Mouse (Mus musculus) yolk sac, embryonic 10.5 days (tissue): ENCODE measurements around the gene Tagln2.

Source experiments
- DNase-seq: peaks from one replicate; pipeline ENCODE4 v3.0.0-alpha.2; 2017; ENCODE audit warnings: low spot score

Gene Tagln2

DNA sequence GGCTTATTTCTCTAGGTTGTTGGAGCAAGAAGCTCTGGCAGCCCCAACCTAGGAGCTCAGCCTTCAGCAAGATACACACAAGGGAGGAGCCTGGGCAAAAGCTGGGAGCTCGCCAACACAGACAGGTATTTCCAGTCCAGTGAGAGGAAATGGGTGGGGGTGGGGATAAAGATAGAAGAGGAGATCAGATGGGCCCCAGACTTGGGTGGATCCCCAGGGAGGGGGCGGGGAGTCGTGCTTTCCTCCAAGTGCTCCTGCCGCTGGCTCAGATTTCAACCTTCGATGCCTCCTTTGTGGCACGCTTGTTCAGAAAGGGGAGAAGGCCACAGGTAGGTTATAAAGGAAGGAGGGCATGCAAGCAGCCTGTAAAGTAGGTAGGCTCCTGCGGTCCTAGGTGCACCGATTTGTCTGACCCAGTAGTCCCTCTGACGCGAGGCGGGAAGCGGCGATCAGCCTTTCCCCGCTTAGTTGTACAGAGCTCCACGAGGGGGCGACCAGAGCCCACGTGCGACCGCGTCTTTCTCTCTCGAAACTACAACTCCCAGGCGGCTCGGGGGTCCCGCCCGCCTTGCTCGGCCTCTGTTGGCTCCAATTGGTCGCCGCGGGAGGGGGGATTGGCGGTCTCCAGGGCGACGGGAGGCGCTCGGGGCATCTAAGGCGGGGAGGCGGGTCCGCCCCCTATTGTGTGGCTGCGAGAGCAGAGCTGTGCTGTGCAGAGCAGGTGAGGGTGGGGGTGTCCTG, 18.1 kb upstream of the Tagln2 start, which contains the start of gene Igsf9:
Gene Igsf9, plus strand, starts transcription at position 249 of the 741 bp plus-strand sequence.
- DNase-seq, result peak; percentile 93

DNA sequence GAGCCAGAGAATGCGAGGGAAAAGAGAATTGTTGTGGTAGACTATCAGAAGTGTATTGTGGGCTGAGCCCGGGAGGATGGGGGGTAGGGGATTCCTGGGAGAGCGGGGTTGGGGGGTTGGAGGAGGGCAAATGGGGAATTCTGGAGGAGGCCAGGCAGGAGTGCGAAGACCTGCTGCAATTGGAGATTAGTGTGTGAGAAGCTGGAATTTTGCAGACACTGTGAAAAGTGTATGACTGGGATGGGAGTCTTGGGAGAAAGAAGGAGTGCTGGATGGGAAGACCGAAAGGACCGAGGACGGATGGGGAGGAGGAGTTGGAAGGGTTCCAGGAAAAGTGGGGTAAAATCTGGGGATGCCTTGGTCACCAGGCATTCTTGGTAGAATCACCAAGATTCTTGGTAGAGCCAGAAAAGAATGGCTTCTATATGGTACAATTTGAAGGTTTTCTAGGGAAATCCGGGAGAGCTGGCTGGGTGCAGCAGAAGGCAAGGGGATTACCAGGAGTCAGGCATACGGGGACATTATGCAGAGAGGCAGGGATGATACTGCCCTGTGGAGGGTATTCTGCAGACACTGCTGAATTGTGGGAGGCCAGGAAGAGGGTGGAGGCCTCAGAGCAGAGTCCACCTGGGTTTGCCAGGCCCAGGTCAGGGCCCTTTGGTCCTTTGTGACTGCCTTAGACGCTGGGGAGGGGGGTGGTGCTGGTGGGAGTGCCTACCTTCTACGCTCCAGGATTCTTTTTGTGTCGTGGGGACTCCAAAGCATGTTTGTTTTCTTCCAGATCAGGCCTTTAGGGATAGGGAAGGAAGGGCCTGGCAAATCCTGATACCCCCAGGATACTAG, 17.1 kb upstream of the Tagln2 start:
- peak; percentile 49 for DNase-seq

DNA sequence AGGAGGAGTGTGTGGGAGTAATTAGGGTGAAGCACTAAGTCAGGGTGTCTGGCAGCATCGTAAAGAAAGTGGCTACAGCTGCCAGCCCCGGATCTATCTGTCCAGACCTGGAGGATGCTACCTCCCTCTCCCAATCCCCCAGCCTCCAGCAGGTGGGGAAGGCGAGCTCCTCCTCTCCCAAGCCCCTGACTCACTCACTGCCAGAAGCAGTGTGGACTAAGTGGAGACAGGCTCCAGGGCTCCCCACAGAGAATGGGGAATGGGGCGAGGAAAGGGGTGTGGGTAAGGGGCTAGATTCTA, 16.5 kb upstream of the Tagln2 start:
- DNase-seq, result no peak

DNA sequence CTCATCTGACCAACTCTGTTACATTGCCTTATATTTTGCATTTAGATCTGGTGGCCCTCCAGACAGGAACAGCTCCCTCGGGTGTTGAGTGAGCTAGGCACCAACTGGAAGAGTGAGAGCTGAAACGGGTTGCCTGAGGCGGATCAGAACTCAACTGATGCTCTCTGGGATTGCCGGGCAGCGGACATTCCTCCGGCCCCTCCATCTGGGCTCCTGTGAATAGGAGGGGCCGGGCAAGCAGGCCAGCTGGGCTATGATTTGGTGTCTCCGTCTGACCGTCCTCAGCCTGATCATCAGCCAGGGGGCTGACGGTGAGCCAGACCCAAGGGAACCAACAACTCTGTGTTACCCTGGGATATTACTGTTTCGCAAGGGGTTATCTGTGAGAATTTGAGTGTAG, 15.6 kb upstream of the Tagln2 start:
- DNase-seq, result no peak

DNA sequence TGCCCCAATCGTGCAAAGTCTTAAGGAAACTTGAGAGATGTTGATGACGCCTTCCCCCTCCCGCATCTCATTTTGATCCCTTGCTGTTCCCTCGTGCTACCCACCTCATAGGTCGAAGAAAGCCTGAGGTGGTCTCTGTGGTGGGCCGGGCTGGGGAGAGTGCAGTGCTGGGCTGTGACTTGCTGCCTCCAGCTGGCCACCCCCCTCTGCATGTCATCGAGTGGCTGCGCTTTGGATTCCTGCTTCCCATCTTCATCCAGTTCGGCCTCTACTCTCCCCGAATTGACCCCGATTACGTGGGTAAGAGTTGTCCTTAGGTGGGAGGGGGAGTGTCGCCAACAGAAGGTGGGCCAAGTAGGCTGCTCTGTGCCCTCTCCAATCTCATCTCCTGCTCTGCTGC, 15.2 kb upstream of the Tagln2 start:
- no peak for DNase-seq

DNA sequence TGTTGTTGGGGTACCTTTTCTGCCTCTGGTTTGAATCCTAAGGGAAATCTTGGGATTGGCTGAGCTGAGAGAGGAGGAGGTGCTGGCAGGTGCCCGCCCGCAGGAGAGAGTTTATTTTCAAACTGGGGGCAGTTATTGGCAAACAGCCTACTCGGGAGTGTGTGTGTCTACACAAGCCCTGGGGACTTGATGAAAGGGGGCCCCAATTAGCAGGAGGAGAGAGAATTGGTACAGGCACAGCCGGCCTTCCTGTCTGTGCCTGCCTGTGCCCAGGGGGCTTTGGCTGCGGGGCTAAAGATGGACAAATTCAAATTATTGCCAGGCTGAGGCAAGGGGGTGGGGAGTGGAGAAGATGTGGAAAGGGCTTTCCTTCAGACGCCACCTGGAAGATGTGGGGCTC, 14.0 kb upstream of the Tagln2 start:
- no peak for DNase-seq

DNA sequence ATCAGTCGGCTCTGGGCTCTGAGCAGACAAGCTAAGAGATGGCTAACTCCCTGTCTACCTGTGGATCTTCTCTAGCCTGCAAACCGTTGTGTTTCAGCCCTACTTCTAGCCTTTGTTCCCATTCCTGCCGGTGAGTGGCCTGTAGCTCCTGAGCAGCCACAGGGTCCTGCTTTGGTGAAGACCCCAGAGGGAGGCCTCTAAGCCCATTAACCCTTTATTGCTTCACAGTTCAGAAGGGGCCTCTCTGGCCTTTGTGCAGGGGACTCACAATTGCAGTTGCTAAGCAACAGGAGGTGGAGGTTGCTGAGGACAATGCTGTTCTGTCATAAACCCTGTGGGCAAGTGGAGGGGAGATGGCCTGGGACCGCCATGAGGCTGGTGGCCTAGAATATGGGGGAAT, 13.6 kb upstream of the Tagln2 start:
- DNase-seq, result no peak

DNA sequence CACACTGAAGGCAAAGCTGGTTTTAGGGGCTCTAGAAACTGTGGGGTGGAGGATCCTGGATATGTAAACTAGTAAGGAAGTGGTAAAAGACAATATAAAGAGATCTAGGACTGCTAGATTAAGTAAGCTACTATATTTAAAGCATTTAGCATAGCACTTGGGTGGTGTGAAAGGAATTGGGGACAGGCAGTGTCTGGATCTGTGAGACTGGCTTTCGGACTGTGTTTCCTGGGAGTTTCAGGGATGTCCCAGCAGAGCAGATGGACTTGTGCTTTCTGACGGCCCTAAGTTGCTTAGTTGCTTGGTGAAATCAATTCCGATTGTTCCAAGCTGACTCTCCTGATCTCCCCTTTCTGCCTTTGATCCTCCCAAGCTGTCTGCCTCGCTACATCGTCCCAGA, 13.2 kb upstream of the Tagln2 start:
- DNase-seq, result no peak

DNA sequence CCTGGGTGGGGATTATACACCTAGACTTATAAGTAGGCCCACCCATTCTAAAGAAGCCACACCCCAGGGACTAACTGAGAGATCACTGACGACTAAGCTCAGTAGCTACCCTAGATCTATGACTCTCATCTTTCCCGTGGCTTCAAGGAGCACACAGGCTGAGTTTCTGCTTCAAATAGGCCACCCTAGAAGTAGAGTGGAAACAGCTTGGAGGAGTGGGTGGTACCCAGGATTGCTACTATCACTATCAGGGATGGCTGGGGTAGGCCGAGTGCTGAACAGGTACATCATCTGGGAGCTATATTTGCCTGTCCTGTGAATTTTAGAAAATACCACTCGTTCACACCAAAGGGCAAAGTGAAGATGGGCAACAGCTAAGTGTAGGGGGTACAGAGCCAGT, 12.0 kb upstream of the Tagln2 start:
- no peak for DNase-seq

DNA sequence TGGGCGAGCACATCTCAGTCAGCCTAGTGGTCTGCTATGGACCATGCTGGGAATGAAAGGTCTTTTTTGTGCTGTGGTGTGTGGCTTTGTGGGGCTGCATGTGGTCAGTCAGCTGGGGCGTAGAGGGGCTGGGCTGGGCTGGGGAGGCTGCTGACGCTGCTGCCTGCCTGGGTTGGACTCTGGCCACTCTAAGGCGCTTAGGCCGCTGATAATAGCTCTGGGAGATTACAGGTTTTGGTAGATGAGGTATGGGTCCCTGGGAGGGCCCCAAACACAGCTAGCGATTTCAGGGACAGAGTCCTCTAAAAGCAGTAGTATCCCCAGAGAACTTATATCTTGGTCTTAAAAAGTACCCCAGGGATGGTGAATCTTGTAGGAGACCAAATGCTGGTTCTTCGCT, 11.0 kb upstream of the Tagln2 start:
- DNase-seq, result peak; percentile 64

DNA sequence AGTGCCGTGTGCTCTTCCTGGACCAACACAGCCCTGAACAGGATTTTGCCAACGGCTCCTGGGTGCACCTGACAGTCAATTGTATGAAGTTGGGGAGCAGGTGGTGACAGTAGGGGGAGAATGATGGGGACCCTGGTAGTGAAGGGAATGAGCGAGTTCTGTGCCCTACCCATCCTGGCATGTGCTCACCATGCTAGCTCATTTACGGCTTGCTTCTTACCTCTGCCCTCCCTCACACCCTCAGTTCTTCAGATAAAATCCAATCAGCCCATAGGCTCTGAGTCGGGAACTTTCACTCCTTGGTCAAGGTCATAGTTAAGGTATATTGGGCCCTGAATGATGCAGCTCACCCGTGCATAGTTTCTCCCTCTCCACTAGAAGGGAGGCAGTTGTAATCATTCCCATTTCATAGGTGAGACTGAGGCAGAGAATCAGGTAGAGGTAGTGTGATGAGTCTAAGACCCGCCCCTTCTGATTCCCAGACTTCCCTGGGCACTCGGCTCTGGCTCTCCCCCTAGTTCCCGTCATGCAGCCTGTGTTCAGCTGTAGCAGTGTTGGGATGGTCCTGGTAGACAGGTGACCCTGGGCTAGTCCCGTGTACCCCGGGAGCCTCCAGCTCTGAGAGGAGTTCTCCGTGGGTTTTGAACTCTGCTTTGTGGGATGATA, 10.1 kb upstream of the Tagln2 start:
- no peak for DNase-seq

DNA sequence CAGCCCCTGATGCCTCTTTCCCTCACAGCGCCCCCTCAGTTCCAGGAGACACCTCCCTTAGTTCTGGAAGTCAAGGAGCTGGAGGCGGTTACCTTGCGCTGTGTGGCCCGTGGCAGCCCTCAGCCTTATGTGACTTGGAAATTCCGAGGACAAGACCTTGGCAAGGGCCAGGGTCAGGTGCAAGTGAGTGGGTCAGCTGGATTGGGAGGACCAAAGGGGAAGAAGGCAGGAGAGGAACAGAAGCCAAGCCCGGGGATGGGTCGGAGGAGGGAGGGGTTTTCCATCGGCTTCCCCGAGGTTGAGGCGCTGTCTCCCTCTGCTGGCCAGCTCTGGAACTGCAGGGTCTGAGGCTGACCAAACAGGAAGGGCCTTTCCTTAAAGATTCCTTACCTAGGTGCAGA, 9.6 kb upstream of the Tagln2 start:
- peak; percentile 83 for DNase-seq

DNA sequence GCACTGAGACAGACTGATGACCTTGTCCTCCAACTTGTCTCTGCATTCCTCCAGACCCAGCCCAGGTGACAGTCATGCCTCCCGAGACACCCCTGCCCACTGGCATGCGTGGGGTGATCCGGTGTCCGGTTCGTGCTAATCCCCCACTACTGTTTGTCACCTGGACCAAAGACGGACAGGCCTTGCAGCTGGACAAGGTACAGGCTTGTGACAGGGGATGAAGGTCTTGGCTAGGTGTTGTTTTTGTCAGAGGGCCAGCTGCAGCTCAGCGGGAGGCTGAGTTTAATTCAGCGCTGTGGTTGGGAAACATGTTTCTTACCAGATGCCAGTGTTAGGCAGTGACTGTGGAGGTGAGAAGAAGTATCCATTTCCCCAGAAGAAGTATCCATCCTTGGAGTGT, 7.8 kb upstream of the Tagln2 start:
- DNase-seq, result no peak

DNA sequence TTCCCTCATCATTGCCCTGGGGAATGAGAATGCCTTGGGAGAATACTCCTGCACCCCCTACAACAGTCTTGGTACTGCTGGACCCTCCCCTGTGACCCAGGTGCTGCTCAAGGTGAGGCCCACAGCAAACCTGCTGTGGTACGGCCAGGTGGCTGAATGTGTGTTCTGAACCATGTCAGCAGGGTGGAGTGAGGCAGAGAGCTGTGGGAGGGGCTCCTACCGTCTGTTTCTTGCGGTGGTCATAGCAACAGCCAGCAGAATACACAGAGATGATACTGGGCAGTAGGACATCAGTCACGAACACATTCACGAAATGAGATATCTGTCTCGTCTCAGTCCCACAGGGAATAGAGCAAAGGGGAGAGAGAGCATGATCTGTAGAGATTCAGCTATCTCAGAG, 6.3 kb upstream of the Tagln2 start:
- no peak for DNase-seq

DNA sequence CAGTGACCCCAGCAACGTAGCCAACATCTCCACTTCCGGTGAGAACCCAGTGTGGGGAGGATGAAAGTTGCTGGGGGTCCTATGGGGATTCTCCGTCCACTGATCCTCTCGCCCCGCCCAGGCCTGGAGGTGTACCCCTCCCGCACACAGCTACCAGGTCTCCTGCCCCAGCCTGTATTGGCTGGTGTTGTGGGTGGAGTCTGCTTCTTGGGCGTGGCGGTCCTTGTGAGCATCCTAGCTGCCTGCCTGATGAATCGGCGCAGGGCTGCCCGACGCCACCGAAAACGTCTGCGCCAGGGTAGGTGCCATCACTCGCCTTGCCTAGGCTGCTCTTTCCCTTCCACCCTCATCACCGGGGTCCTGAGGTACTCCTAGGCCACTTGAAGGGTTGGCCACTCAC, 3.8 kb upstream of the Tagln2 start:
- no peak for DNase-seq

DNA sequence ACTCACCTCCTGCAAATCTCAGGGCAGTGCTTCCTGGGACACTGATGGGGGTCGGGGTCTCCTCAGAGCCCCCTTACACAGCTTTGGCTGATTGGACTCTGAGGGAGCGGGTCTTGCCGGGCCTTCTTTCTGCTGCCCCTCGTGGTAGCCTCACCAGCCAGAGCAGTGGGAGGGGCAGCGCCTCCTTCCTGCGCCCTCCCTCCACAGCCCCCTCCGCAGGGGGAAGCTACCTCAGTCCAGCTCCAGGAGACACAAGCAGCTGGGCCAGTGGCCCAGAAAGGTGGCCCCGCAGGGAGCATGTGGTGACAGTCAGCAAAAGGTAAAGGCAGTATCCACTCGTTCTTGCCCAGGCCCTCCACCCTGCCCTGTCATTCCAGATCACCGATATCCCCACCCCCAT, 2.4 kb upstream of the Tagln2 start:
- no peak for DNase-seq

DNA sequence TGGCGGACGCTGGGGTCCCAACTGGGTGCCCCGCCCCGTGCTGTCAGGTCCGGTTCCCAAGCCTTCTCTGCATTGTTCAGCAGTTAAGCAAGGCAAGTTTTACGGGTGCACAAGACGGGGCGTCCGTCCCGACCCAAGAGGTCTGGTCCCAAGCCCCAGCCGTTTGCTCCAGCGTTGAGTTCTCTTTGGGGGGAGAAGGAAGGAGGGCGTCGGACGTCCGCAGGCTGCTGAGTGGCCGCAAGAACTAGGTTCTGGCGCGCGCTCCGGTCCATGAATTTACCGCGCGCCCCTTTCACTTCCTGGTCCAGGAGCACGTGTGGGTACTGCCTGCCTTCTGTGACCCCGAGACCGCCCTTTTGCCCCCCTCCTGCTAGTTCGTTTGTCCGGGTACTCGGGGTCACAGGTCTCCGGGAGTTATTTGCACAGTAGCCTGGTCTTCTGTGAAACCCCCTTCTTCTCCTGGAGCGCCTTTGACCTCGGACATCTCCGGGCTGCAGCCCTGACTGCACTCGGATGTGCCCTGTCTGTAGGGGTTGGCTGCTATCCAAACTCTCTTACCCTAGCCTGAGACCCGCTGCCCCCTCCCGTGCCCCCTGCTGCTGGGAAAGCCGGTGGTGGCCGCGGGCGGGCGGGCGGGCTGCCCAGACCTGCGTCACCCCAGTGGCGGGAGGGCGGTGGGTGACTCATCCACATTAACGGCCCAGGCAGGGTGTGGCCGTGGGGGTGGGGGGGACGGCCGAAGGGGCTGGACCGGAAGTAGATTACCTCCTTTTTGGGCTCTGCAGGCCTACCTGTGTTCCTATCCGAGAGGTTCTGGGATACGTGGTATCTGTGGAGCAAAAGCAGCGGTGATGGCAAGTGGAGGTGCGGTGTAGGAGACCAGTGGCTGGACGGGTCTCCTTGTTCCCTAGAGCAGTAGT, 864 bp downstream of the Tagln2 start:
- peak; percentile 84 for DNase-seq

DNA sequence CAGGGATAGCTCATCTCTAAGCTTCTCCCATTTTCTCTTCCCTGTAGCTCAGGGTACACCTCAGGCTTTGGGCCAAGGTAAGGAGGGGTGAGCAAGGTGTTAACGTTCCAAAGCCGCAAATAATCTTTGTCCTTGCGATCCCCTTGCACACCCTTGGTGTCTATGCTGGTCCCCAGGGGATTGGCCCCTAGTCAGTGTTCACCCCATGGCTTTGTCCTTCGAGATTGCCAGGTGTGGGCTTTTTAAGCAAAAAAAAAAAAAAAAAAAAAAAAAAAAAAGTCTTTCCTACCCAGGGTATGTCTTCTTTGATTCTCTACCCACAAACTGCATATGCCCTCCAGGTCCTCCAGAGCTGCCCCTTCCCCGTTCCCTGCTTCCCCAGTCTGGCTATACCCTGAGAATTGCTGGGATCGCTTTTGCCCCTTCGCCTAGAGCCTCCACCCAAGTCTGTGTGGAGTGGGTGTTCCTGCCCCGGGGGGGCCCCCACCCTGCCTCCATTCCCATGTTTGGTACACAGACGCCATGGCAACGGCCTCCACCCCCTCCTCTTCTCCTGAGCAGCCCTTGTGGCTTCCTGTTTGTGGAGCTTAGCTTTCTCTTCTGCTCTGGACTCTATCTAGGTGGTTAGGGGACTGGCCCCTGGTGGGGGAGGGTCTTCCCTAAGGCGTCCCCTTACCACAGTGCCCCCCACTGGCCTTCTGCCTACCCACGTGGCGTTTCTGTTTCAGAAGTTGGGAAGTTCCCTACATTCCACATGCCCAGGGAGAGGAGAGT, 1.7 kb downstream of the Tagln2 start:
- peak; percentile 81 for DNase-seq

DNA sequence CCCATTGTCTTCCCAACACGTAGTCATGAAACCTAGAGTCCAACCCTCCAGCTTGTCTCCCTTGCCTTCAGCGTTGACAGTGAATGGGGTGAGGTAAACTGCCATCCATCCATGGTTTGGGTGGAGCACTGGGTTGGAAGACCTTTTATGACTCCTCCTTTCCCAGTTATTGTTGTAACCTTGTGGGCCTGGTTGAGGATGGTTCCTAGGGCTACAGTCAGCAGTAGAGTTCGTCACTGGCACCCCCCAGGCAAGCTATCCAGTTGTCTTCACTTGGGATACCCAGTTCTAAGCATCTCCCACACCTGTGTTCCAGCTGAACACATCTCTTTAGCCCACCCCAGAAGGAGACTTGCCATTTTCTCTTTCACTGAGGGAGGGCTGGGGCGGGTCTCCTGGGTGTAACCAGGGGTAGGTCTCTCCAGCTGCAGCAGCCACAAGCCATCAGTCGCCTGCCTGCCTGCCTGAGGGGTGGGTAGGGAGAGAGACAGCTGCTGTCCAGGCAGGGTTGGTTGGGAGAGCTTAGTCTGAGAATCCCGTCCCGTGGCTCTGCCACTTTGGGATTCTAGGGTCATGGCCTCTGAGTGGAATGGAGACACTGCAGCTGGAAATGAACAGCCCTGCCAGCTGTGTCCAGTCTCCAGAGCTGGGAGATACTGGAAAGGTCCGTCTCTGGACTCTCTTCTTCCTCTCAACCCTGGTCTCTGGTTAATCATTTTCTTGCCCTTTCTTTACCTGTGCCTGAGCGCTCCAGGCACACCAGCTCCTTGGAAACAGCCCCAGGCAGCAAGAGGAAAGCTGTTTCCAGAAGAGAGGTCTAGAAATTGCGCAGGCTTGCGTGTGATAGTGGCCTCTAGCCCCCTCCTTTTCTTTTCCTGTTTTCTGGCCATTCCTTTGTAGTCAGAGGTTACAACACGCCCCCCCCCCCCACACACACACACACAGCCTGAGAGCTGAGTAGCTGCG, 2.6 kb downstream of the Tagln2 start:
- DNase-seq, result peak; percentile 74
